In genomic region chr8:105305211-105306145, GRCm38 (mm10) we compare ENCODE assay signal across 8 mouse cellular contexts. TPM values are rescaled to one million over a fixed set of nuclear protein-coding genes. Genes with fewer than 3 reads are reported as not detected.
DNase-seq lines count a peak whose midpoint lies in the region; ATAC-seq lines count a peak whose summit lies in the region.

Elmo3 (plus strand) TSS chr8:105305601.

- peak within 1 kb of the TSS; percentile 74 for H3K4me2 ChIP-seq in embryonic facial prominence, embryonic 15.5 days (replicated peaks)
- H3K4me2 ChIP-seq in hindbrain, embryonic 11.5 days (replicated peaks; ENCODE audit: low read depth, low read length), result peak within 1 kb of the TSS; percentile 33
- peak within 1 kb of the TSS; percentile 71 for H3K4me2 ChIP-seq in stomach, embryonic 14.5 days (replicated peaks; ENCODE audit: low read depth, low read length)

- peak within 1 kb of the TSS; percentile 87 for H3K27ac ChIP-seq in embryonic facial prominence, embryonic 15.5 days (replicated peaks)
- no peak within 1 kb of the TSS for H3K27ac ChIP-seq in hindbrain, embryonic 11.5 days (ENCODE audit: low read depth, low read length)
- peak within 1 kb of the TSS; percentile 85 for H3K27ac ChIP-seq in stomach, embryonic 14.5 days (ENCODE audit: low read length)

- peaks cover 29% of the 10 kb centered on the region for H3K4me1 ChIP-seq in embryonic facial prominence, embryonic 15.5 days
- no peaks in the 10 kb centered on the region for H3K4me1 ChIP-seq in hindbrain, embryonic 11.5 days (replicated peaks; ENCODE audit: control insufficient read depth, insufficient read depth, low read length)
- peaks cover 100% of the 10 kb centered on the region for H3K4me1 ChIP-seq in megakaryocyte, embryonic 14.5 days
- peaks cover 26% of the 10 kb centered on the region for H3K4me1 ChIP-seq in stomach, embryonic 14.5 days (ENCODE audit: control insufficient read depth, insufficient read depth, low read length)

- ATAC-seq in embryonic facial prominence, embryonic 15.5 days (ENCODE audit: insufficient number of reproducible peaks, low FRiP score, low TSS enrichment, low read depth), result peak; percentile 79
- peak; percentile 67 for ATAC-seq in hindbrain, embryonic 11.5 days (ENCODE audit: low FRiP score)
- ATAC-seq in stomach, embryonic 14.5 days (ENCODE audit: insufficient number of reproducible peaks, insufficient read depth, low FRiP score, low read depth), result peak; percentile 92

- peak within 1 kb of the TSS; percentile 46 for H3K4me3 ChIP-seq in embryonic facial prominence, embryonic 15.5 days (replicated peaks)
- 0 out of 2 replicates have a peak within 1 kb of the TSS, but pooled peaks have one; percentile 6 for H3K4me3 ChIP-seq in hindbrain, embryonic 11.5 days (ENCODE audit: low read depth, low read length)
- peak within 1 kb of the TSS; percentile 79 for H3K4me3 ChIP-seq in megakaryocyte, embryonic 14.5 days (replicated peaks)
- H3K4me3 ChIP-seq in stomach, embryonic 14.5 days (ENCODE audit: low read depth, low read length), result peak within 1 kb of the TSS; percentile 36

- H3K36me3 ChIP-seq in embryonic facial prominence, embryonic 15.5 days, result peaks cover 71% of the 10 kb centered on the region
- peaks cover 16% of the 10 kb centered on the region; the same call in 1 of the 2 replicates for H3K36me3 ChIP-seq in hindbrain, embryonic 11.5 days (ENCODE audit: control insufficient read depth, insufficient read depth, low read length)
- peaks cover 92% of the 10 kb centered on the region for H3K36me3 ChIP-seq in megakaryocyte, embryonic 14.5 days (replicated peaks; ENCODE audit: low read length)
- peaks cover 59% of the 10 kb centered on the region for H3K36me3 ChIP-seq in stomach, embryonic 14.5 days (ENCODE audit: control insufficient read depth, insufficient read depth, low read length)

- 3% methylated on average over 27 of the region's 30 CpGs for WGBS in embryonic facial prominence, embryonic 15.5 days
- WGBS in hindbrain, embryonic 11.5 days, result 11% methylated on average over 28 of the region's 30 CpGs
- WGBS in stomach, embryonic 14.5 days, result 4% methylated on average over 29 of the region's 30 CpGs

- intact Hi-C loops in gastrocnemius, postnatal 14 days (cut with DNase I; ENCODE audit: low total_unique reads), result no loop called here
- intact Hi-C loops in left cerebral cortex, postnatal 36 days (cut with DNase I), result no loop called here

- peak; percentile 33 for DNase-seq in gastrocnemius, adult 18-20 months (ENCODE audit: low spot score)
- DNase-seq in gastrocnemius, postnatal 14 days, result no peak
- peak; percentile 69 for DNase-seq in adrenal gland, postnatal 25 days
- peak; percentile 53 for DNase-seq in hindbrain, embryonic 11.5 days (ENCODE audit: low spot score)
- peak; percentile 47 to 60 for DNase-seq in left cerebral cortex, postnatal 36 days (ENCODE audit: low spot score in 2 of 2)

- no peaks in the 10 kb centered on the region for H3K9me3 ChIP-seq in embryonic facial prominence, embryonic 15.5 days (replicated peaks)
- no peaks in the 10 kb centered on the region for H3K9me3 ChIP-seq in hindbrain, embryonic 11.5 days (ENCODE audit: control insufficient read depth, low read length)
- H3K9me3 ChIP-seq in megakaryocyte, embryonic 14.5 days, result no peaks in the 10 kb centered on the region
- no peaks in the 10 kb centered on the region for H3K9me3 ChIP-seq in stomach, embryonic 14.5 days (ENCODE audit: control insufficient read depth, low read depth, low read length)

- H3K9ac ChIP-seq in embryonic facial prominence, embryonic 15.5 days, result peak within 1 kb of the TSS; percentile 47
- H3K9ac ChIP-seq in hindbrain, embryonic 11.5 days (ENCODE audit: low read depth, low read length), result no peak within 1 kb of the TSS
- H3K9ac ChIP-seq in stomach, embryonic 14.5 days (replicated peaks; ENCODE audit: low read depth, low read length), result peak within 1 kb of the TSS; percentile 36; the same call in 1 of the 2 replicates

- H3K27me3 ChIP-seq in embryonic facial prominence, embryonic 15.5 days, result no peaks in the 10 kb centered on the region
- no peaks in the 10 kb centered on the region for H3K27me3 ChIP-seq in hindbrain, embryonic 11.5 days (ENCODE audit: control insufficient read depth, insufficient read depth, low read length)
- no peaks in the 10 kb centered on the region for H3K27me3 ChIP-seq in megakaryocyte, embryonic 14.5 days (replicated peaks)
- no peaks in the 10 kb centered on the region for H3K27me3 ChIP-seq in stomach, embryonic 14.5 days (ENCODE audit: control insufficient read depth, insufficient read depth, low read length)

RNA-seq across cellular contexts. Expression of gene Elmo3, which starts in this region (rescaled TPM):
- total RNA-seq in gastrocnemius, adult 18-20 months (2021), result 1 to 10 TPM; 1.3 to 2.2 TPM
- under 1 TPM; 0.40 to 0.45 TPM for total RNA-seq in gastrocnemius, postnatal 14 days (2021)
- total RNA-seq in adrenal gland, postnatal 25 days (2021), result 3.9 and 9.8 TPM in 2 replicates
- polyA plus RNA-seq in embryonic facial prominence, embryonic 15.5 days (2015; fragmentation: Nextera tagmentation; extraction: Ambion mirVana), result 9.9 and 11.4 TPM in 2 replicates
- polyA plus RNA-seq in hindbrain, embryonic 11.5 days (2014; fragmentation: Nextera tagmentation; extraction: Ambion mirVana), result 1.7 and 2.6 TPM in 2 replicates
- total RNA-seq in left cerebral cortex, postnatal 36 days (2021), result 1 to 10 TPM; 1.0 to 1.7 TPM
- 0.63 TPM in 1 of 2 replicates, not detected in the other for polyA plus RNA-seq in megakaryocyte, embryonic 14.5 days (2012; ENCODE audit: insufficient read depth, low replicate concordance)
- polyA plus RNA-seq in stomach, embryonic 14.5 days (2014; fragmentation: Nextera tagmentation; extraction: Ambion mirVana), result 14.3 and 15.2 TPM in 2 replicates

Comparison
In these comparisons a context has a peak if more than half of its experiments do, and no peak if none do; other contexts are left out.
1. H3K4me3 ChIP-seq: peak in every context shown above with its lines; median percentile 79 in megakaryocyte, embryonic 14.5 days; 46 in embryonic facial prominence, embryonic 15.5 days; 36 in stomach, embryonic 14.5 days; 6 in hindbrain, embryonic 11.5 days.